Mouse (Mus musculus): ENCODE results near the gene Rab32.
A peak's percentile ranks its signal among the peaks of the same experiment; 100 is the strongest.
"Not testable (repeated sequence)": the region's sequence is repeated elsewhere in the genome, so short reads cannot be mapped to it uniquely, and the experiment has no call there.

The Rab32 gene

GRCm38 (mm10) chr10:10557570-10558336 lies at the start of gene Rab32:
Rab32 (minus strand) TSS chr10:10558265.
- DNase-seq = peak; percentile 87

- DNase-seq = peak; percentile 12
These were observed 42.7 kb upstream of the Rab32 start for GRCm38 (mm10) chr10:10600771-10601170.

GRCm38 (mm10) chr10:10597495-10597894 lies 39.4 kb upstream of the Rab32 start:
- DNase-seq = not testable (repeated sequence)

- DNase-seq = no peak
These were observed 22.7 kb upstream of the Rab32 start for GRCm38 (mm10) chr10:10580811-10581210.

- DNase-seq = no peak
These were observed 21.8 kb upstream of the Rab32 start for GRCm38 (mm10) chr10:10579821-10580220.

- DNase-seq = no peak
These were observed 259 bp upstream of the Rab32 start for GRCm38 (mm10) chr10:10558337-10558711.

- DNase-seq = peak; percentile 12
These were observed 980 bp downstream of the Rab32 start for GRCm38 (mm10) chr10:10557085-10557484.

GRCm38 (mm10) chr10:10555676-10556075 lies 2.4 kb downstream of the Rab32 start:
- DNase-seq = no peak

- no peak for DNase-seq
These were observed 2.8 kb downstream of the Rab32 start for GRCm38 (mm10) chr10:10555221-10555620.

- DNase-seq = no peak
These were observed 7.9 kb downstream of the Rab32 start for GRCm38 (mm10) chr10:10550134-10550533.

- no peak for DNase-seq
These were observed 11.4 kb downstream of the Rab32 start for GRCm38 (mm10) chr10:10546623-10547022.

GRCm38 (mm10) chr10:10544955-10545354 lies 13.1 kb downstream of the Rab32 start:
- DNase-seq = no peak
